Mouse (Mus musculus) heart, postnatal 14 days (tissue): Measurements from ENCODE around the gene Inka2. TPM values are rescaled to one million over a fixed set of nuclear protein-coding genes. Genes with fewer than 3 reads are reported as not detected.

Experiments used
- DNase-seq, 2 experiments: peaks; one replicate each; pipeline ENCODE4 v3.0.0; 2021 to 2022
- intact Hi-C: fragments of 180-260 bp; cut with DNase I; formaldehyde crosslinking; loops from one replicate; pipeline ENCODE4 v1.15.1; 2025
- total RNA-seq, 2 experiments: library from RNA; stranded (reverse); gene quantifications; 2 replicates each; pipeline ENCODE4 v1.2.3; 2021

Inka2 gene
- total RNA-seq, 2 experiments from 2014 or later: 35.5 to 37.7 TPM

DNA sequence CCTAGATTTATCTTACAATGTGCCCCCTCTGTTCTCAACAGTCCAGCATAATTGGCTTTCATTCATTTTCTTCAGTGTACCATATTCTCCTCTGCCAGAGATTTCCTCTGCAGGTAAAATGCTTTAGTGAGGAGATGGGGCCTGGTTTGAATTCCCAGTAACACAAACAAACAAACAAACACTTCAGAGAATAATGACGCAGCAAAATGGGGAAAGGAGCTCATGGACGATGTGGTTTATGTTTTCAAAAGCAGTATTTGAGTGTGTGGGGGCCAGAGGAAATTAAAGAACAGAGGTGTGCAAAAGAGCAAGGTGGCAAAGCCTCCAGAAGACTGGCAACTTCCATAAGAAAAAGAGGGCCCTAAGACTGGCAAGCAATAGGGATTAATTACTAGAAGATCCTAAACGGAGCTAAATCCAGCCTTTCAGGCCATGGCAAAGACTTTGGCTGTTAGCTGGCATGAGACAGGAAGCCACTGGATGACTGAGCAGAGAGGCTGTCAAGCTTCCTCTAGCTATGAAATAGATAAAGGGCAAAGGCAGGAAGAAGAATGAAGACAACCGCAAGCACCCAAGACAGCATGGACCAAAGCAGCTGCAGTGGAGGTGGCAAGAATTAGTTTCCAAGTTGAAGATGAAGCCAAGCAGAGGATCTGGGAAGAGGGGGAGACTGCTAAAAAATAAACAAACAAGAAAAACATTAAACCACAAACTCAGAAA lies 58.9 kb downstream of the Inka2 start:
- no peak for DNase-seq
- intact Hi-C loops: no loop called here

DNA sequence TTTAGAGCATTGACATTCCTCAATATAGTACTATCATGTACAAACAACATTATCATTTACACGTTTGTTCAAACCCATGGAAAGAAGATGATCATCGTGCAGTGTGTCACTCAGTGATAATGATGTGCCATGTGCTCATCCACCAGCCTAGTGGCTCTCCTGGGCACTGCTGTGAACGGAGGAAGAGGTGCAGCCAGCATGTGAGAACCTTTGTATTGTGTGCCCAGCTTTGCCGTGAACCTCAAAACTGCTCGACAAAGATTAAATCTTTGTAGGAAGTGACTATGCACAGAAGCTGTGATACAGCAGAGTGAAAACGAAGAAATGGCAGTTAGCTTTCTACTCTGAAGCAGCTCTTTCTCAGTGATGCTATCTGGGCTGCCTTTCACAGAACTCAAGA lies 64.1 kb downstream of the Inka2 start:
- no peak for DNase-seq
- intact Hi-C loops: no loop called here

DNA sequence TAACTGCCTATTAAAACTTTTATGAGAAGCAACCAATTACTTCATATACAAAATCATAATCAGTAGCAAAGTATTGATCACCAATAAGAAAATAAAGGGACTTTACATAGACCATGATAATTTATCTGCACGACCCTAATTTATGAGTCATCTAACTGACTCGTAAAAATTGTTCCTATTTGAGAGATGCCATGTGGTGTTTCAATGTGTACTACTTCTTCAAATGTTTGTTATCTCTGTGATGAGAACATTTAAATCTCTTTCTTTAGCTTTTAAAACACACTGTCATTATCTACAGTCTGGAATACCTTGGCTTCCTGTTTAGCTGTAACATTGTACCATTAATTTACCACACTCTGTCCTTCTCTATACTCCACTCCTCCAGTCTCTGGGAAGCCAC lies 65.0 kb downstream of the Inka2 start:
- intact Hi-C loops: no loop called here
- DNase-seq: no peak

Other genes starting within 250 kb of the Inka2 start
- 10 to 100 TPM; 11.2 to 12.7 TPM for gene Ddx20, start 17.0 kb upstream of the Inka2 start, total RNA-seq
- 100 to 1,000 TPM; 103 to 116 TPM for gene Rap1a, start 96.7 kb downstream of the Inka2 start, total RNA-seq
- under 1 TPM in 1 of 2 experiments, not detected in 1; 0.24 TPM for gene Adora3, start 166.3 kb downstream of the Inka2 start, total RNA-seq
- under 1 TPM in 1 of 2 experiments, not detected in 1; 0.24 TPM for gene Tmigd3, start 166.3 kb downstream of the Inka2 start, total RNA-seq
- under 1 TPM; 0.81 to 0.88 TPM for gene I830077J02Rik, start 228.1 kb downstream of the Inka2 start, total RNA-seq